Mouse (Mus musculus) left cerebral cortex, adult 11 months (tissue): ENCODE results near the gene Ebf3.

Experiments
- DNase-seq: peaks from one replicate; pipeline ENCODE4 v3.0.0; 2022; ENCODE audit warnings: low spot score

Gene Ebf3

DNA sequence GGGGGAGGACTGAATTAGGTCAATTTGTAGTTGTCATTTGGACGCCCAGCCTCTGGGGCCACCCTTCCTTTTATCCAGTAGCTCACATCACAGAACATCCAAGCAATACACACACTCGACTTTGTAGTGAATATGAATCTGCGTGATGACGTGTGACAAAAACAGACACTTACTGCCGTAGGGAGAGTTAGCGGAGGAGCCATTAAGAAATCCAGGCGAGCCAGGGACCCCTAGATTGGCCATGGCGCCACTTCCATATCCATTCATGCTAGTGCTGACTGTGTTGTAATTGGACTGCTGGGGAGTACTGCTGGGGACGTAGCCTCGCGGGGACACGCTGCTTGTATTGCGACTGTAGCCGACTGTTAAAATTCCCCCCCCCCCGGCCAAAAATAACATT lies 115.3 kb downstream of the Ebf3 start:
- no peak for DNase-seq

DNA sequence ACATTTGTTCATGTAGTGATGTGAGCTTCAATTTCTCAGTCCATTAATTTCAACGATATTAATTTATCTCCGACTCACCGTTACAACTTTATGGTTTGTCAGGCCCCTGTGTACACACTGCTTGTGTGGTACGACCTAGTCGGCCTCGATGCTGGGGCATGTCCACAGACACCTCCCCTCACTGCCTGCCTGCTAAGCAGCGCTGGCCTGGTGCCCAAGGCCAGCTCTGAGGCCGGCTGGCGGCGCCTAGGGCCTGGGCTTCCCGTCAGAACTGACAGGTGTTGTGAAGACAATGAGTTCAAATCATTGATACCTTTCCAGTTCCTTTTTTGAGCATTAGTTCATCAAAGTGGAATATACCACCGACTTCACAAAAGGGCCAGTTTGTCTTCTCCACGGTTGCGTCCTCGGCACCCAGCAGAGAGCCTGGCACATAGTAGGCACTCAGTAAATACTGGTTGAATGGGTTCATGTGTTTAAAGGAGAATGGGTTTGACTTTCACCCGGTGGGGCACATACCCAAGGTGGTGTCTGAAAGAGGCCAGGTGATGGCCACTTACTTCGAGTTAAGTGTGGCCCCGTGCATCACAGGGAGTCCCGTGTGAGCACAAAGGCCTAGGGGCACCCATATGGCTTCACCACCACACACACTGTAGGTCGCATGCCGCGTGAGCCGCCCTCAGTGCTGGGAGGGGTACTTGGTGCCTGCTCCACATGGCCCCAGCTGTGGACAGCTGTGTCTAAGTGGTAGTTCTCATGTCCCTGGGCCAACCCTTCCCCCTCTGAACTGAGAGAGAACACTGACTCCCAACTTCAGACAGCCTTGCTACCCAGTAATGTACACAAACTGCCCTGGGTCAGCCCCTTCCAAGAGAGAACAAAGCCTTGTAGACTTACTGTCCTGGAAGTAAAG lies 116.9 kb downstream of the Ebf3 start:
- no peak for DNase-seq

DNA sequence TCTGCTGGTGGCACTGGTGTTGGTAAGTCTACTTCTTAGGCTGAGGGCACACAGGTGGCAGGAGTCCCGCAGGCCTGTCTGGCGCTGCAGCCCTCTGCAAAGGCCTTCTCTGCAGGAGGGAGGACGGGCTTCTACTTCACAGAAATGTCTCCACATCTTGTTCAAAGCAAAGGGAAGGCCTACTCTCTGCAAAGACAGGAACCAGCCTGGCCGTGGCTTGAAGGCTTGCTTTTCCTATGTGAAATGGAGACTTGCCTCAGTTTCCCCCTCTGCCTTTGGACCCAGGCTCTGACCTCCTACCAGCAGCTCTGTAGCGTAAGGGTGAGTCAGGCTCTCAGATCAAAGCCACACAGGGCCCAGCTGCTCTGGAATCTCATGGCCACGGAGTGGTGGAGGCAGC lies 117.7 kb downstream of the Ebf3 start:
- no peak for DNase-seq

DNA sequence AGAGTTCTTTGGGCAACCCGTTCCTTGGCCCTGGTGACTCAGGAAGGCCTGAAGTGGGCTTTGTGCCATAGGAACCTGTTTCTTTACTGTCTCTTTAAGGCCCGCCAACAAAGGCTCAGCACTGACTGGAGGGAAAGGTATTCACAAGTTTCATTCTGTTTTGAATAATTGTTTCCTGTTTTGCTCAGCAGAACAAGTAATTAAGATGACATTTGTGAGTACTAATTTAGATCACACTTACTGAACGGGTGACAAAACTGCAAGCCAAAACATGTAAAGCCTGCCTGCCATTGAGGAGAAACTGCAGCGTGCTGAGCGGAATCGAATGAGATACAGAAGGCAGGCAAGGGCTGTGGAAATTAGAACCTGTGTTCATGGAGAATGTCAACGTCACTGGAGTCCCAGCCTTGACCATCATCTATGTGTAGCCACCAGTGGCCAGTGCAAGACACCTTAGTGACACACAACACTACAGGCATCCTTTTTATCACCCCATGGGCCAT lies 121.4 kb downstream of the Ebf3 start:
- no peak for DNase-seq

DNA sequence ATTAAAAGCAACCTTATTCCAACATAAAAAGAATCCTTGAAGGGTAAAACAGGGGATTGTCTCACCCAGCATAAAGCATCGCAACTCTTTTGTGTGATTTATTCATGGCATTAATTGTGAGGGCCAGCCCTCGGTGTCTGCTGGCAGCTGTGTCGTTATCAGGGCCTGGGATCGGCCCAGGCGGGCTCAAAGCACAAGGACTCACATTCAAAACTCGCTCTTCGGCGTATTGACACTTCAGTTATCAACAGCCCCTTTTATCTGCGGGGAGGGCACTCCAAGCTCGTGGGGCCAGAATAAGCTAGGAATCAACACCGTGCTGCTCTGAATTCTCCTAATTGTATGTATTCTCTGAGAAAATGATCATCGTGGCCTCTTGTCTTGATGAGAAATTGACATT lies 122.4 kb downstream of the Ebf3 start:
- no peak for DNase-seq

DNA sequence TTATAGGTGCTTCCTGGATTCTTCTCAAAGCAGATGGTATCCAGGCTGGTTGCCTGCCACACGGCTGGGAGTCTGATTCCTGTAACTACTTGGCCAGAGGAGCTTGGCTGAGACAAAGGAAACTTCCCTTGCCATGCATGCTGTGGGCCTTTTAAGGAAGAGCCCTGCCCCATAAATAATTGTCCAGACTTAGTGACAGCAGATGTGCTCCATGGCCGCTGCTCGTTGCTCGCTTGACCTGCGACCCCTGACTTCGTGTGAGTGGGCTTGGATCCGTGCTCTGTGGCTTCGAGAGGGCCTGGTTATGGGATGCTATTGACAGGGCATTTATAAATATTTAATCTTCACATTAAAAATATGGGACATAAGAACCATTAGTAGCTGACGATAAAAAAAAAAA lies 142.0 kb downstream of the Ebf3 start:
- no peak for DNase-seq

DNA sequence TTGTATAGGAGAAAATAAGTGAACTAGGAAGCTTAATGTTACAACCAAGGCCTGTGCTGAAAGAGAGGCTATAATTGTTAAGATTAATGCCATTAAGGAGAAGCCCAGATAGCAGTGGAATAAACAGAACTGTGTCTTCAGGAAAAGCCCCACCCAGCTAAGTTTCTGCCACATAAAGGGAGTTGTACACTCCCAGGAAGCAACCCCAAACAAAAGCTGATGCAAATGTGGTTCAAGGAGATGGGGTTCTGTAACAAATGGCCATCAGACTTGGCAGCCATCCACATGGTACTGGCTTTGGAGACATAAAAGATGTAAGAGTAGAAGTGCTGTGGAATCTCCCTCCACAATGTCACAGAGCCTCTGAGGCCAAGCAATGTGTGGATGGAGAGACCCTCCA lies 155.2 kb downstream of the Ebf3 start:
- DNase-seq, result no peak

DNA sequence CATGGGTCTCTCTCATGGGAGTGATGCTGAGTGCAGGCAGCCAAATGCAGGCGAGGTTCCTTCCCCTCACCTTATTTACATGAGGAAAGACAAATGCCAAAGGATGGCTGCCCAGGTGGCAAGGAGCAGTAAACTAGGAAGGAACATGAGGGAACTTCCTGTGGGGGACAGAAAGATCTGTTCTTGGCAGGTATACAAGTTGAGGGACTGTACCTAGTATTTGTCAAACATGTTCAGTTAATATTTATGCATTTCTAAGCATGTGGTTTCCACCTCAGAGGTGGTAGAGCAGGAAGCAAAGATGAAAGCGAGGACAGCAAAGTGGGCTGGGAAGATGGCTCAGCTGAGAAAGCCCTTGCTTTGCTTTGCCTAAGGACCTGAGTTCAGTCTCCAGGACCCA lies 159.6 kb downstream of the Ebf3 start:
- no peak for DNase-seq

DNA sequence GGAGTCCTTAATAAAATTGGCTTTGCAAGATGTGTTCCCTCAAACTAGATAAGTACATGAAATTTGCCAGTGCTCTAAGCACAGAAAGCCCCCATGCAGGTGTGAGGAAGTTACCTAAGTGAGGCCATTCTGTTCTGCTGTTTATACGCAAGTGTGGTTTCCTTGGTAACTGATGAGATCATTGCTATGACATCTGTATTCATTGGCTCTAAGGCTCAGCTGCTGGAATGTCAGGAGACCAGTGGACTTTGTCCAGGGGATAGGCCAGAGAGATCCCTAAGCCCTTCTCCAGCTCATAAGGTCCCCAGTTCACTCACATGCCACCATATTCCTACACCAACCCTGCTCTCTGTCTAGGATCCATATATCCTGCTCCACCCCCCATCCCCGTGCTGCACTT lies 162.4 kb downstream of the Ebf3 start:
- DNase-seq, result no peak

DNA sequence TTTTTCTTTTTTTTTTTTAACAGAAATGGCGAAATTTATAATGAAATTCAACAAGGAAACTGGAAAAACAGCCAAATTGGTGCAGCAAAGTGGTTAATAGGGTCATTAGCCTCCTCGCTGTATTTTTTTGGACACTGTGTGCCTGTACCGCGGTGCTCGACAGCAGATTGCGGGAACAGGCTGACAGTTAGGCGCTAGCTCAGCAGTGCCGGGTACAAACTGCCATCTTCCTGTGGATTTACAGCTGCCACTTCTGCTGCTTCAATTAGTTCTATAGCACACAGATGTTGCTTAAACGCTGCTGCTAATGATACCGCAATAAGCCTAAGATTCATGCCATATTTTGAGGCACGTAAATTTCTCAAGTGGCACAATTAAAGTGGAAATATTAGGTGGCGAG lies 167.1 kb downstream of the Ebf3 start:
- no peak for DNase-seq
